Comparison of ENCODE assay signal across 32 mouse cellular contexts in genomic region chr8:122058510-122058909, GRCm38 (mm10).
"Had no signal": no experiment of that assay in that cellular context is flagged by ENCODE, and none has a peak within 500 bp of the region (broad histone marks: within the 10 kb centered on the region; RNA-seq: fewer than 3 reads in every experiment).

No protein-coding gene starts in this region.

- H3K4me2 ChIP-seq: heart, embryonic 11.5 days; heart, embryonic 12.5 days; heart, embryonic 13.5 days; heart, embryonic 15.5 days; hindbrain, embryonic 12.5 days; hindbrain, embryonic 13.5 days; hindbrain, embryonic 14.5 days; hindbrain, embryonic 15.5 days; intestine, embryonic 15.5 days; kidney, embryonic 15.5 days had no signal

- H3K36me3 ChIP-seq: heart, embryonic 12.5 days; heart, embryonic 13.5 days; heart, embryonic 15.5 days; hindbrain, embryonic 10.5 days; hindbrain, embryonic 12.5 days; hindbrain, embryonic 13.5 days; hindbrain, embryonic 15.5 days; intestine, embryonic 15.5 days; kidney, embryonic 15.5 days had no signal

- H3K9ac ChIP-seq: heart, embryonic 12.5 days; heart, embryonic 13.5 days; heart, embryonic 15.5 days; hindbrain, embryonic 12.5 days; hindbrain, embryonic 13.5 days; hindbrain, embryonic 14.5 days; hindbrain, embryonic 15.5 days; intestine, embryonic 15.5 days; kidney, embryonic 15.5 days had no signal

- H3K9me3 ChIP-seq: heart, embryonic 12.5 days; heart, embryonic 13.5 days; heart, embryonic 15.5 days; hindbrain, embryonic 10.5 days; hindbrain, embryonic 12.5 days; hindbrain, embryonic 13.5 days; hindbrain, embryonic 15.5 days; intestine, embryonic 15.5 days; kidney, embryonic 15.5 days had no signal

- DNase-seq: heart, postnatal 10 days; heart, postnatal 14 days; heart, postnatal 36 days; heart, postnatal 4 days; kidney, adult 11 months; kidney, adult 18-20 months; kidney, adult 2 months; kidney, adult 8-10 months; kidney, adult 9 months; kidney, postnatal 10 days; kidney, postnatal 14 days; kidney, postnatal 25 days; kidney, postnatal 36 days; kidney, postnatal 4 days had no signal

- ATAC-seq: hindbrain, embryonic 16.5 days; hindbrain, postnatal 0 days; inflammation-experienced regulatory T-cells, adult 6 months; intestine, embryonic 15.5 days; intestine, embryonic 16.5 days; intestine, postnatal 0 days had no signal

- H3K4me3 ChIP-seq: heart, embryonic 12.5 days; heart, embryonic 13.5 days; heart, embryonic 15.5 days; hindbrain, embryonic 10.5 days; hindbrain, embryonic 12.5 days; hindbrain, embryonic 13.5 days; hindbrain, embryonic 15.5 days; intestine, embryonic 15.5 days; kidney, embryonic 15.5 days; left cerebral cortex, adult 2 months had no signal

- H3K27me3 ChIP-seq: heart, embryonic 12.5 days; hindbrain, embryonic 12.5 days; hindbrain, embryonic 13.5 days; hindbrain, embryonic 15.5 days; intestine, embryonic 15.5 days; kidney, embryonic 15.5 days had no signal

- H3K27ac ChIP-seq: heart, embryonic 13.5 days; heart, embryonic 15.5 days; hindbrain, embryonic 10.5 days; hindbrain, embryonic 12.5 days; hindbrain, embryonic 13.5 days; hindbrain, embryonic 14.5 days; hindbrain, embryonic 15.5 days; hindbrain, postnatal 0 days; intestine, embryonic 15.5 days; kidney, embryonic 15.5 days; kidney, postnatal 0 days; left cerebral cortex, adult 2 months had no signal
